In genomic region chr16:31452467-31452866, GRCm38 (mm10) we compare ENCODE assay signal across 26 mouse cellular contexts. TPM values are rescaled to one million over a fixed set of nuclear protein-coding genes. Genes with fewer than 3 reads are reported as not detected.
DNase-seq lines count a peak whose midpoint lies in the region; ATAC-seq and TF ChIP-seq lines count a peak whose summit lies in the region.
"Had no signal": no experiment of that assay in that cellular context is flagged by ENCODE, and none has a peak within 500 bp of the region (broad histone marks: within the 10 kb centered on the region; RNA-seq: fewer than 3 reads in every experiment).

No protein-coding gene starts in this region.

- H3K4me1 ChIP-seq in kidney, adult 2 months (ENCODE audit: control insufficient read depth, insufficient read depth, low read length), result peaks cover 27% of the 10 kb centered on the region
- H3K4me1 ChIP-seq in ES-Bruce4 (ENCODE audit: control insufficient read depth, insufficient read depth, low read length), result peaks cover 3% of the 10 kb centered on the region
- 0 out of 2 replicates have a peak, but pooled peaks cover 6% of the 10 kb centered on the region for H3K4me1 ChIP-seq in limb, embryonic 12.5 days (replicated peaks)
- H3K4me1 ChIP-seq in liver, embryonic 12.5 days, result peaks cover 14% of the 10 kb centered on the region; the same call in 1 of the 2 replicates
- H3K4me1 ChIP-seq: midbrain, embryonic 13.5 days had no signal

- H3K36me3 ChIP-seq in kidney, adult 2 months (ENCODE audit: control insufficient read depth, insufficient read depth, low read length), result no peaks in the 10 kb centered on the region
- H3K36me3 ChIP-seq in ES-Bruce4 (ENCODE audit: control insufficient read depth, insufficient read depth, low read length, poor library complexity, severe bottlenecking), result no peaks in the 10 kb centered on the region
- 0 out of 2 replicates have a peak, but pooled peaks cover 3% of the 10 kb centered on the region for H3K36me3 ChIP-seq in limb, embryonic 12.5 days
- H3K36me3 ChIP-seq in liver, embryonic 12.5 days, result peaks cover 35% of the 10 kb centered on the region
- H3K36me3 ChIP-seq: heart, embryonic 12.5 days had no signal

- H3K4me3 ChIP-seq in kidney, adult 2 months (ENCODE audit: insufficient read depth, low read depth, low read length), result no peak overlapping the region
- H3K4me3 ChIP-seq in ES-Bruce4 (ENCODE audit: low read depth, low read length), result peak overlapping the region; percentile 31; the same call in 1 of the 2 replicates
- H3K4me3 ChIP-seq in limb, embryonic 12.5 days (replicated peaks), result no peak overlapping the region
- no peak overlapping the region for H3K4me3 ChIP-seq in liver, embryonic 12.5 days
- H3K4me3 ChIP-seq: forebrain, embryonic 10.5 days; heart, embryonic 12.5 days; hindbrain, embryonic 10.5 days; megakaryocyte, embryonic 14.5 days; midbrain, embryonic 13.5 days had no signal

- H3K27ac ChIP-seq in kidney, adult 2 months (ENCODE audit: insufficient read depth, low read depth, low read length), result peak overlapping the region; percentile 84; the same call in 1 of the 2 replicates
- H3K27ac ChIP-seq in ES-Bruce4 (ENCODE audit: insufficient read depth, low read length), result no peak overlapping the region
- H3K27ac ChIP-seq in limb, embryonic 12.5 days, result no peak overlapping the region
- no peak overlapping the region for H3K27ac ChIP-seq in liver, embryonic 12.5 days
- H3K27ac ChIP-seq: hindbrain, embryonic 10.5 days; liver, embryonic 14.5 days; midbrain, embryonic 13.5 days had no signal

- no peaks in the 10 kb centered on the region for H3K27me3 ChIP-seq in kidney, adult 2 months (replicated peaks; ENCODE audit: control insufficient read depth, insufficient read depth, low read length)
- H3K27me3 ChIP-seq in ES-Bruce4 (ENCODE audit: control insufficient read depth, insufficient read depth, low read length, poor library complexity, severe bottlenecking), result no peaks in the 10 kb centered on the region
- no peaks in the 10 kb centered on the region for H3K27me3 ChIP-seq in limb, embryonic 12.5 days
- no peaks in the 10 kb centered on the region for H3K27me3 ChIP-seq in liver, embryonic 12.5 days (replicated peaks)
- H3K27me3 ChIP-seq: CH12.LX; heart, embryonic 12.5 days; megakaryocyte, embryonic 14.5 days; midbrain, embryonic 13.5 days had no signal

- no peak for DNase-seq in kidney, adult 2 months
- DNase-seq in kidney, adult 18-20 months, result no peak
- DNase-seq in R1 (ENCODE audit: low read depth, low spot score), result peak; percentile 79
- no peak for DNase-seq in urinary bladder, adult 2 months (ENCODE audit: low spot score)
- DNase-seq: B cell, adult 2 months; cerebellum, adult 2 months; cerebellum, postnatal 25 days; embryo, embryonic 11 days; gastrocnemius, postnatal 25 days; heart, adult 18-20 months; heart, postnatal 10 days; kidney, postnatal 36 days; layer of hippocampus, postnatal 36 days; lung, embryonic 14.5 days; lung, postnatal 36 days; thymus, adult 2 months had no signal

- TF ChIP-seq CTCF in kidney, adult 2 months (conservative IDR thresholded peaks at IDR 0.05; ENCODE audit: insufficient read depth, insufficient read length, low read depth, low read length), result no peak
- TF ChIP-seq CTCF in ES-Bruce4 (IDR thresholded peaks at IDR 0.05; ENCODE audit: low read depth, low read length), result no peak

- TF ChIP-seq POLR2A in kidney, adult 2 months (IDR thresholded peaks at IDR 0.05; ENCODE audit: low read depth, low read length), result no peak
- no peak for TF ChIP-seq POLR2A in ES-Bruce4 (IDR thresholded peaks at IDR 0.05; ENCODE audit: insufficient read depth, low read length)

- ATAC-seq in limb, embryonic 12.5 days (ENCODE audit: insufficient number of reproducible peaks, insufficient read depth, low FRiP score, low TSS enrichment, low read depth), result 0 out of 2 replicates have a peak, but pooled peaks have one; percentile 33
- ATAC-seq in liver, embryonic 12.5 days, result no peak
- ATAC-seq: midbrain, embryonic 13.5 days had no signal

- no peaks in the 10 kb centered on the region for H3K9me3 ChIP-seq in ES-Bruce4 (replicated peaks; ENCODE audit: control insufficient read depth, insufficient read depth, low read length, poor library complexity, severe bottlenecking)
- no peaks in the 10 kb centered on the region for H3K9me3 ChIP-seq in limb, embryonic 12.5 days
- H3K9me3 ChIP-seq in liver, embryonic 12.5 days (replicated peaks), result no peaks in the 10 kb centered on the region
- H3K9me3 ChIP-seq: forebrain, embryonic 10.5 days; heart, embryonic 12.5 days; hindbrain, embryonic 10.5 days; megakaryocyte, embryonic 14.5 days; midbrain, embryonic 13.5 days had no signal

- H3K9ac ChIP-seq in ES-Bruce4 (ENCODE audit: low read depth, poor library complexity, severe bottlenecking), result no peak overlapping the region
- H3K9ac ChIP-seq in limb, embryonic 12.5 days (replicated peaks), result no peak overlapping the region
- H3K9ac ChIP-seq in liver, embryonic 12.5 days, result no peak overlapping the region
- H3K9ac ChIP-seq: heart, embryonic 12.5 days; liver, embryonic 14.5 days; lung, embryonic 14.5 days; midbrain, embryonic 13.5 days had no signal

- no peak overlapping the region for H3K4me2 ChIP-seq in limb, embryonic 12.5 days
- H3K4me2 ChIP-seq in liver, embryonic 12.5 days, result no peak overlapping the region
- H3K4me2 ChIP-seq: heart, embryonic 12.5 days; lung, embryonic 14.5 days; midbrain, embryonic 13.5 days had no signal

- no peak for TF ChIP-seq EP300 in ES-Bruce4 (IDR thresholded peaks at IDR 0.05; ENCODE audit: insufficient read depth, low read depth, low read length)

- WGBS in kidney, adult 2 months, result 57% methylated on average over 7 of the region's 7 CpGs
- 85% methylated on average over 5 of the region's 7 CpGs for WGBS in limb, embryonic 12.5 days
- 84% methylated on average over 5 of the region's 7 CpGs for WGBS in liver, embryonic 12.5 days (ENCODE audit: insufficient replicate concordance)

RNA-seq across cellular contexts. Expression of gene Bdh1, which starts 30.4 kb away (rescaled TPM):
- 197 and 276 TPM in 2 replicates for polyA plus RNA-seq in kidney, adult 2 months (2012; rRNA removed)
- 14.4 and 15.7 TPM in 2 replicates for polyA plus RNA-seq in ES-Bruce4 (2011; ENCODE audit: insufficient read depth, insufficient read length, low read depth, missing spikeins)
- 18.7 and 18.8 TPM in 2 replicates for polyA plus RNA-seq in limb, embryonic 12.5 days (2016; fragmentation: Nextera tagmentation; extraction: Ambion mirVana)
- 170 and 177 TPM in 2 replicates for polyA plus RNA-seq in urinary bladder, adult 2 months (2012; rRNA removed)
- polyA plus RNA-seq in liver, embryonic 12.5 days (2016; fragmentation: Nextera tagmentation; extraction: Ambion mirVana), result 45.8 and 46.6 TPM in 2 replicates
